In the genomic region with DNA sequence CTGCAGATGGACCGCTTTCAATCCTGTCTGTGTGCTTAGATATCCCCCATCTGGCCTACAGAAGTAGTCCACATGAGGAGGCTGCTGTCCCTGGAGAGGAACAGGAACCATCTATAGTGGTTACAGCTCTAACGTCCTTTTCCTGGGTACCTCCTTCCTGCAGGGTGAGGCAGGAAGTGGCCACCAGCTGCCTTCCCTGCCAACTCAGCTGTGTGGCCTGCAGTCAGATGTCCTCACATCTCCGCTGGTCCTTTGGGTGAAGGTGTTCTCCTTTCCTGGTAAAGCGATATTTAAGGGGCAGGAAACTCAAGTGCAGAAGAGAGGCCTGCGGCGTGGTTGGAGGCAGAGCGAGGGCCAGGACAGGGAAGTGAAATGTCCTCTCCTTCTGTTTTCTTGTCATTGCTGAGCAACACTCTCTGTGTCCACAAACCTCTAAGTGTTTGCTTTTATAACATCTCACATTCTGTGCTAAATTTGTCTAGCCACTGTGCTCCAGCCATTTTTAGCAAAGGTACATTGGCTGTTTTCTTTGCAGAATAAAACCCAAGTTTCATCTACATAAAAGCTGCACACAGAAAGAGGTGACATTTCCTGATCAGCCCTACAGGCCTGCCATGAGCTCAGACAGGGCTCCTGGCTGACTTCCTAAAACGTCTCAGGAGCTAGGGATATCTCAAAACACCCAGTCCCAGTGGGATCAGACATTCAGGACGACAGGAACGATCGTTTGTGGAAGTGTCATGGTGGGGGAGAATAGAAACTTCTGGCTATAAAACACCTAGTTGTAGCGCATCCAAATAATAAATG, we compare ENCODE assay signal across 8 mouse cellular contexts.
A peak's percentile ranks its signal among the peaks of the same experiment; 100 is the strongest.
DNase-seq lines count a peak whose midpoint lies in the region; ATAC-seq and TF ChIP-seq lines count a peak whose summit lies in the region.

No protein-coding gene starts in this region.

- H3K27me3 ChIP-seq in forebrain, postnatal 0 days (ENCODE audit: insufficient read depth, low read length): no peaks in the 10 kb centered on the region
- H3K27me3 ChIP-seq in forebrain, embryonic 11.5 days (ENCODE audit: control insufficient read depth, insufficient read depth, low read length): no peaks in the 10 kb centered on the region
- H3K27me3 ChIP-seq in limb, embryonic 15.5 days: no peaks in the 10 kb centered on the region

- WGBS in forebrain, postnatal 0 days: 83% methylated on average over 12 of the region's 12 CpGs
- 88% methylated on average over 12 of the region's 12 CpGs for WGBS in forebrain, embryonic 11.5 days
- 14% methylated on average over 12 of the region's 12 CpGs for WGBS in bone marrow, adult 2 months
- WGBS in limb, embryonic 15.5 days: 50% methylated on average over 12 of the region's 12 CpGs

- intact Hi-C loops in heart, postnatal 14 days (cut with DNase I): no loop called here

- ATAC-seq in forebrain, postnatal 0 days: 0 out of 2 replicates have a peak, but pooled peaks have one; percentile 18
- ATAC-seq in forebrain, embryonic 11.5 days (replicated peaks; ENCODE audit: low FRiP score): no peak
- no peak for ATAC-seq in limb, embryonic 15.5 days (ENCODE audit: insufficient number of reproducible peaks, low FRiP score, low TSS enrichment, low read depth)

- no peaks in the 10 kb centered on the region for H3K36me3 ChIP-seq in forebrain, postnatal 0 days (ENCODE audit: insufficient read depth)
- no peaks in the 10 kb centered on the region for H3K36me3 ChIP-seq in forebrain, embryonic 11.5 days (ENCODE audit: control insufficient read depth, insufficient read depth, low read length)
- H3K36me3 ChIP-seq in limb, embryonic 15.5 days: no peaks in the 10 kb centered on the region

- H3K9ac ChIP-seq in forebrain, postnatal 0 days: no peak overlapping the region
- no peak overlapping the region for H3K9ac ChIP-seq in forebrain, embryonic 11.5 days (ENCODE audit: low read length)
- no peak overlapping the region for H3K9ac ChIP-seq in limb, embryonic 15.5 days

- H3K9me3 ChIP-seq in forebrain, postnatal 0 days (ENCODE audit: low read length): no peaks in the 10 kb centered on the region
- no peaks in the 10 kb centered on the region for H3K9me3 ChIP-seq in forebrain, embryonic 11.5 days (ENCODE audit: control insufficient read depth, low read length)
- H3K9me3 ChIP-seq in limb, embryonic 15.5 days: no peaks in the 10 kb centered on the region

- H3K4me3 ChIP-seq in forebrain, postnatal 0 days (ENCODE audit: low read depth, low read length): no peak overlapping the region
- no peak overlapping the region for H3K4me3 ChIP-seq in forebrain, embryonic 11.5 days (ENCODE audit: low read depth, low read length)
- no peak overlapping the region for H3K4me3 ChIP-seq in bone marrow, adult 2 months (replicated peaks; ENCODE audit: control insufficient read depth, low read depth, low read length)
- H3K4me3 ChIP-seq in limb, embryonic 15.5 days: no peak overlapping the region

- DNase-seq in forebrain, postnatal 0 days: no peak
- DNase-seq in forebrain, embryonic 11.5 days (ENCODE audit: low spot score): no peak
- peak; percentile 54 to 56 for DNase-seq in heart, postnatal 14 days
- peak; percentile 74 for DNase-seq in naive thymus-derived CD4-positive, alpha-beta T cell, adult 2 months (ENCODE audit: low read depth)
- DNase-seq in thymus, postnatal 4 days: peak; percentile 62
- no peak for DNase-seq in neural tube, embryonic 10.5 days (ENCODE audit: extremely low spot score, low spot score)

- TF ChIP-seq CTCF in forebrain, postnatal 0 days (IDR thresholded peaks at IDR 0.05; ENCODE audit: low read depth): peak; percentile 44
- peak; percentile 45 for TF ChIP-seq CTCF in bone marrow, adult 2 months (IDR thresholded peaks at IDR 0.05; ENCODE audit: control insufficient read depth, insufficient read depth, low read length)

- H3K4me1 ChIP-seq in forebrain, postnatal 0 days (ENCODE audit: insufficient read depth): 0 out of 2 replicates have a peak, but pooled peaks cover 11% of the 10 kb centered on the region
- H3K4me1 ChIP-seq in forebrain, embryonic 11.5 days (replicated peaks; ENCODE audit: control insufficient read depth, insufficient read depth, low read length): no peaks in the 10 kb centered on the region
- peaks cover 7% of the 10 kb centered on the region for H3K4me1 ChIP-seq in bone marrow, adult 2 months (ENCODE audit: control insufficient read depth, insufficient read depth, low read length)
- peaks cover 11% of the 10 kb centered on the region for H3K4me1 ChIP-seq in limb, embryonic 15.5 days

- no peak overlapping the region for H3K27ac ChIP-seq in forebrain, postnatal 0 days (ENCODE audit: low read depth, low read length)
- no peak overlapping the region for H3K27ac ChIP-seq in forebrain, embryonic 11.5 days (ENCODE audit: low read depth, low read length)
- peak overlapping the region; percentile 81 for H3K27ac ChIP-seq in bone marrow, adult 2 months (ENCODE audit: control insufficient read depth, insufficient read depth, low read depth, low read length, poor library complexity)
- peak overlapping the region; percentile 71 for H3K27ac ChIP-seq in limb, embryonic 15.5 days

- TF ChIP-seq POLR2A in bone marrow, adult 2 months (IDR thresholded peaks at IDR 0.05; ENCODE audit: borderline replicate concordance, control insufficient read depth, low read depth, low read length): 0 out of 2 replicates have a peak, but pooled peaks have one; percentile 23

- no peak overlapping the region for H3K4me2 ChIP-seq in forebrain, postnatal 0 days (ENCODE audit: low read depth)
- no peak overlapping the region for H3K4me2 ChIP-seq in forebrain, embryonic 11.5 days (ENCODE audit: low read depth, low read length, severe bottlenecking)
- H3K4me2 ChIP-seq in limb, embryonic 15.5 days: no peak overlapping the region

Comparison
In these comparisons a context has a peak if more than half of its experiments do, and no peak if none do; other contexts are left out.
1. DNase-seq: peak in heart, postnatal 14 days (2 of 2), naive thymus-derived CD4-positive, alpha-beta T cell, adult 2 months (single experiment) and thymus, postnatal 4 days (single experiment); none in forebrain, postnatal 0 days (single experiment), forebrain, embryonic 11.5 days (single experiment) and neural tube, embryonic 10.5 days (single experiment).
2. H3K27ac ChIP-seq: peak in bone marrow, adult 2 months (single experiment) and limb, embryonic 15.5 days (single experiment); none in forebrain, postnatal 0 days (single experiment) and forebrain, embryonic 11.5 days (single experiment).